Mouse (Mus musculus): ENCODE measurements around the gene Exoc3l2. TPM values are rescaled to one million over a fixed set of nuclear protein-coding genes. Genes with fewer than 3 reads are reported as not detected.
A peak's percentile ranks its signal among the peaks of the same experiment; 100 is the strongest.
"Not testable (repeated sequence)": the region's sequence is repeated elsewhere in the genome, so short reads cannot be mapped to it uniquely, and the experiment has no call there.

The Exoc3l2 gene
- total RNA-seq, 1 experiment from 2014 or later = 2.2 TPM

DNA sequence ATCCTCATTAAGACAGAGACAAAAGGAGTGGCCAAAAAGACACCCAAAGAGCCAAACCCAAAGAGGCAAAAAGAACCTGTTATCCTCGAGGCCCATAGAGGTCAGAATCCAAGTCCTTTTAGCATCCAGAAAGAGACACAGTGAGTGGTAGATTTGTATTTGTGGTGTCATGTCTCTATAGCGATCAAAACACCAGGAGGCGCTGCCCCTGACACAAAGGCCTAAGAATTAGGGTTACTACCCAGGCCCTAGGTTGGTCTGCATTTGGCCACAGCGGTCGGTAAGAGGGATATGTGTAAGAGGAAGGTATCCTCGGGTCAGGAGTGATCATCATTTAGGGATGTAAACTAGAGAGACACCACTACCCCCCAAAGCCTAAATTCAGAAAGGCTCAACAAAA is 43.2 kb downstream of the Exoc3l2 start:
- ATAC-seq (replicated peaks in 1 of 2; ENCODE audit: insufficient read depth in 1 of 2, low FRiP score in 2 of 2, low TSS enrichment in 1 of 2, low read depth in 1 of 2, poor library complexity in 2 of 2, severe bottlenecking in 2 of 2) = no peak

DNA sequence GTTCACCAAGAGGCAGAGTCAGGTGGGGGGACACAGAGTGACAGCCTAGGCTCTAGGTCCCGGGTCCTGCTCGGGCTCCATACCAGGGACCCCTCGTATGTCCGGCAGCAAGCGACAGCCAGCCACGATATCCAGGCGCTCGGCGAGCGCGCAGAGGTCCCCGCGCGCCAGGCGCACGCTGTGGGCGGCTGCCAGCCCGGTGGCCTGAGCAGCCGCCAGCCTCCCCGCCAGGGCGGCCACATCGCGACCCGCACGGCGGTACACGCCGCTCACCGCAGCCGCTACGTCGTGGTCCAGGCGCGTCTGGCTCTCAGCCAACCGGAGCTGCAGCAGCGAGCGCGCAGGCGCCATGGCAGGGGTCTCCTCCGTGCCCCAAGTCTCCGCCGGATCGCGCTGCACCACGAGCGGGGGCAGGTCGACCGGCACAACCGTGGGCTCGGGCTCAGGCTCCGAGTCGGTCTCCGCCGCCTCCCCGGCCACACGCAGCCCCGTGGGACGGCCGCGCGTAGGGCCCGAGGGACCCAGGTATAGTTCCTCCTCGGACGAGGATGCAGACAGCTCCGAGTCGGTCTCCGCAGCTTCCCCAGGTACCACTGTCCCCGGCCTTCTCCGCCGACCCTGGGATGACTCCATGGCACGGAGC is 44.0 kb downstream of the Exoc3l2 start:
- no peak for ATAC-seq (replicated peaks in 1 of 2; ENCODE audit: insufficient read depth in 1 of 2, low FRiP score in 2 of 2, low TSS enrichment in 1 of 2, low read depth in 1 of 2, poor library complexity in 2 of 2, severe bottlenecking in 2 of 2)

DNA sequence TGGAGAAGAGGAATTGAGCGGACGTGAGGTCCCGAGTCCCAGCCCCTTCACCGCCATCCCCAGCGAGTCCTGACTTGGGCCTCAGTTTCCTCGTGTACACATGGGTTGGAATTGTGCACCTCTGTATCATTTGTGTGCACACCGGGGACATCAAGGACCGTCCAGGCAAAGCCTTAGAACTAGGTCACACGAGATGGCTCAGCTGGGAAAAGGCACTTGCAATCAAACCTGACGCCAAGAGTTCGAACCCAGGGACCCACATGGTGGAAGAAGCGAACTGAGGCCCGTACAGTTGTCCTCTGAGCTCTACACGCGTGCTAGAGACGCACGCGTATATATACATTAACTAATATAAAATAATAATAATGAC is 44.5 kb downstream of the Exoc3l2 start:
- no peak for ATAC-seq (replicated peaks in 1 of 2; ENCODE audit: insufficient read depth in 1 of 2, low FRiP score in 2 of 2, low TSS enrichment in 1 of 2, low read depth in 1 of 2, poor library complexity in 2 of 2, severe bottlenecking in 2 of 2)

DNA sequence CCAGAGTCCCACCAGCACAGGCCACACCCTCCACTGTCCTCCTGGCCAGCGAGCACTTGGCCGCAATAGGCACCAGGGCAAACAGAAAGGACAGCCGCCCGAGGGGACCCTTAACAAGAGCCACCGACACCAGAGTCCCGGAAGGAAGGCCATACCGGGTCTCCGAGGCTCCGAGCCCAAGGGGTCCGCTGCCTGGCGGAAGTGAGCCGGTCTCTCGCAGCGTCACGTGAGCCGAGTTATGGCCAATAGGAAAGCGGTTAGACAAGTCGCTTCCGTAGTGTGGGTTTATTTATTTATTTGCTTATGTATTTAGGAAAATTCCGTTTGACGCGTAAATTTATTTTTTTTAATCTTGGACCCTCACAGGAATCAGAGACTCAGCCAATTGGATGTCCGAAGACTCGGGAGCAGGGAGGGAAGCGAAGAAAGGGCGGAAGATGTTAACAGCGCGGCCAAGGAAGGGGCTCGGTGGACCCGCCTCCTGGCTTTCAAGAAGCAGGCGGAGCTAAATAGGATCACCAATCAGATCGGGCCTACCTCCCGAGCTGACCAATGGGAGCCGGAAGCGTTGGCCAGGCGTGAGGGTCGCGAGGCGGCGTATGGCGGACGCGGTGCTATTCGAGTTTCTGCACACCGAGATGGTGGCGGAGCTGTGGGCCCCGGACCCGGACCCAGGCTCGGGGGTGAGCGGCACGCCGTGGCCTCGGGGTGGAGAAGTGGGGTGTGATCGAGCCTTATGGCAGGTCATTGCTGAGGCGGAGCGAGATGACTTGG is 45.2 kb downstream of the Exoc3l2 start, which contains the start of the genes Bloc1s3 and Trappc6a:
Bloc1s3 (minus strand) TSS at position 218 of the 774 bp plus-strand sequence.
Trappc6a (plus strand) TSS at position 246 of the 774 bp plus-strand sequence.
- ATAC-seq (replicated peaks in 1 of 2; ENCODE audit: insufficient read depth in 1 of 2, low FRiP score in 2 of 2, low TSS enrichment in 1 of 2, low read depth in 1 of 2, poor library complexity in 2 of 2, severe bottlenecking in 2 of 2) = peak; percentile 96

DNA sequence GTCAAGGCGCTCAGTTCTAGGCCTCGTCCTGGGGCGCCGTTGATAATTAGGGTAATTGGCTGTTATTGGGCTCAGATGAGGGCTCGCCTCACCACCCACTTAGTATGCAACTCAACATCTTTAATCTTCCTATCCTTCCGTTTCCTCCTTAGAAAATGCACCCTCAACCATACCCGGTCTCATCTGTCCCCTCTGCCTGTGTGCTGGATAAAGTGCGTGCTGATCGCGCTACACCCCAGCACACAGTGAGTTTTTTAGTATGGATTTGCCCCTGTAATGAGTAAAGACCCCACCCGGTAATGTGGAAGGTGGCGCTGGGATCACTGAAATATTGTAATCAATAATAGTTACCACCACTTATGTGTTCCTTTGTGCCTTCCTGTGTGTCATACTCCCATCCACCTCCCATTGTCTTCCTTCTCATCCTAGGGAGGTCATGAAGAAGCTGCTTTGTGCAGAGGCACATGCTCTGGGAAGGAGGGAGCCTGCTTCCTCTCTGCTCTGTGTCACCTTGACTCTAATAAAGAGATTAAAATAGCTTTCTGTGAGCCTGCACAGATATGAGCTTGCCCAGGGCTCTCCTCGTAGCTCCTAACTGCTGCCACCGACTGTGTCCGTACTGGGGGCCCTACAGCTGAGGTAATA is 45.9 kb downstream of the Exoc3l2 start:
- ATAC-seq (replicated peaks in 1 of 2; ENCODE audit: insufficient read depth in 1 of 2, low FRiP score in 2 of 2, low TSS enrichment in 1 of 2, low read depth in 1 of 2, poor library complexity in 2 of 2, severe bottlenecking in 2 of 2) = no peak; a peak in 1 of 4 replicates

DNA sequence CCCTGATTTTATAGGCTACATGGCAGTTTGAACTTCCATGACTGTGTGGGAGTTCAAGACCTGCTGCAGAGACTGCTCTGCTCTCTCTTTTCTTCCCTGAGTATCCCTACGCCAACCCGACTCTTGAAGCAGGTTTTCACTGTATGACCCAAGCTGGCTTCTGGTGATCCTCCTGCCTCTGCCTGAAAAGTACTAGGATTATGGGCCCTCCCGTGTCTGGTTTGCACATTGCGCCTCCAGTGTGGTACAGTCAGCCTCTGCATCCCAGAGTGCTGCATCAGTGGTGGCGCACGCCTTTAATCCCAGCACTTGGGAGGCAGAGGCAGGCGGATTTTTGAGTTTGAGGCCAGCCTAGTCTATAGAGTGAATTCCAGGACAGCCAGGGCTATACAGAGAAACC is 46.7 kb downstream of the Exoc3l2 start:
- no peak for ATAC-seq (replicated peaks in 1 of 2; ENCODE audit: insufficient read depth in 1 of 2, low FRiP score in 2 of 2, low TSS enrichment in 1 of 2, low read depth in 1 of 2, poor library complexity in 2 of 2, severe bottlenecking in 2 of 2)

DNA sequence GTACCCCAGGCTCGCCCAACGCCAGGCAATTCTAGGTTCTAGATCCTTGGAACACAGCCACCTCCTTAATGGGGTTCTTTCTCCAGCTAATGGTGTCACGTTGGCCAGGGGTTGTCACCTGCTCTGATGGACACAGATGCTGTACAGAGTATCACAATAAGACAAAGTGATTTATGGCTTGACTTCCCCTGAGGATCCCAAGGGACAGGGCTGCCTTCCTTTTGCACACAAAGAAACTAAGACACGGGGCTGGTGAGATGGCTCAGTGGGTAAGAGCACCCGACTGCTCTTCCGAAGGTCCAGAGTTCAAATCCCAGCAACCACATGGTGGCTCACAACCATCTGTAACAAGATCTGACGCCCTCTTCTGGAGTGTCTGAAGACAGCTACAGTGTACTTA is 48.8 kb downstream of the Exoc3l2 start:
- ATAC-seq (replicated peaks in 1 of 2; ENCODE audit: insufficient read depth in 1 of 2, low FRiP score in 2 of 2, low TSS enrichment in 1 of 2, low read depth in 1 of 2, poor library complexity in 2 of 2, severe bottlenecking in 2 of 2) = not testable (repeated sequence)

DNA sequence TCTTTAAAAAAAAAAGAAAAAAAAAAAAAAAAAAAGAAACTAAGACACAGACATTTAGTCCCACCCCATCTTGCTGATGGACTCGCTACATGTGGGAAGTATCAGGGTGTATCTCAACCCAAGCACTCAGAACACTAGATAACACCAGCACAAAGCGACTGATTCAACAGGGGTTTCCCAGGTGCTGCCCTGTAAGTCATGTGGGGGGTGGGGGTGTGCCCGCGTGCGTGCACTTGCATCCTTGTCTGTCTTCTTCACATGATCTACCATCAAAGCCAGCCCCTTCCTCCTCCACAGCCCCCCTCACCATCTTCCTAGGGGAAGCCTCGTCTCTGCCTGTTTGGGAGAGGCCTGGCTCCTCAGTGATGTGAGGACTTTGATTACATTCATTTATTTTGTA is 49.2 kb downstream of the Exoc3l2 start:
- no peak for ATAC-seq (replicated peaks in 1 of 2; ENCODE audit: insufficient read depth in 1 of 2, low FRiP score in 2 of 2, low TSS enrichment in 1 of 2, low read depth in 1 of 2, poor library complexity in 2 of 2, severe bottlenecking in 2 of 2)

DNA sequence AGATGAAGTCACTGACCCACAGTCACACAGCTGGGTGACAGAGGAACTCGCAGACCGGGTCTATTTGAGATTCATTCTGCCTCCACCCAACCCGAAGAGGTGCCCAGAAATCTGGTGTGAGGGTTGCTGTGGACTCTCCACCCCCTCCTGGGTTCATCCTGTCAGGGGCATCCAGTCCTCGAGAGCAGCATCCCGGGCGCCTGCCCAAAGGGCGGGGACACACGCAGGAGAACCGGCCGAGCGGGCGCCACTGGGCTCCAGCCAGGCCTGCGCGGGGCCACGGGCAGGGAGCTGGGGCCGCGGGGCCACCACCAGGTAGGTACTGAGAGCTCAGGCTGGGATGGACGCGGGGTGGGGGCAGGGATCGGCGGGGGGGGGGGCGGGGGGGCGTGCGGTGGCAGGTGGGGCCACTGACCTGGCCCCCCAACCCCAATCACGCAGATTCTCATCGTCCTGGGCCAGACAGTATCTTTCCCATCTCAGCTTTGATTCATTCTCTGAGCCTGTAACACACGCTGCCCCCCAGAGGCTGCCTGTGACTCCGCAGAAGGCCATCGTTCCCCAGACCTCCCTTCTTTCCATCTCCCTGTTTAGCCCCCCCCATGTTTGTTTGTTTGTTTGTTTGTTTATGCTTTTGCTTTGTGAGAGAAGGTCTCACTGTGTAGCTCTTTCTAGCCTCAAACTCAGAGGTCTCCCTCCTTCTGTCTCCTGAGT is 54.7 kb downstream of the Exoc3l2 start, which contains the start of gene Nkpd1:
Nkpd1 (plus strand) TSS at position 187 of the 714 bp plus-strand sequence.
- no peak for ATAC-seq (replicated peaks in 1 of 2; ENCODE audit: insufficient read depth in 1 of 2, low FRiP score in 2 of 2, low TSS enrichment in 1 of 2, low read depth in 1 of 2, poor library complexity in 2 of 2, severe bottlenecking in 2 of 2)

DNA sequence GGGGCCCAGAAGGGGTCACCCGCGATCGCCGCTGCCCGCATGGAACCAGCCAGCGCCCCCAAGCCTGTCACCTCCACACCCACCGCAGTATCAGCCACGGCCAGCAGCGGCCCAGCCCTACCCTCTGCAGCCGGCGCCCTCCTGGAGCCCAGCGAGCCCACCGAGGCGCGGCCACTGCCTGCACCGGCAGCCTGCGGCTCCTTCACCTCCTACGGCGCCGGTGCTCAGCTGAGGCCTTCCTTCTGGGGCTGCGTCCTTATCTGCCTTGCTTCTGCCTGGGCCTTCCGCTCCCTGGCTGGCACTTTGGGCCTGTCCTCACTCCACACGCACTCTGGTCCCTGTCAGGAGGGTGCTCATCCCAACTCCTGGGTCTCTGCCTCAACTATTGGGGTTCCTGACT is 56.9 kb downstream of the Exoc3l2 start:
- ATAC-seq (replicated peaks in 1 of 2; ENCODE audit: insufficient read depth in 1 of 2, low FRiP score in 2 of 2, low TSS enrichment in 1 of 2, low read depth in 1 of 2, poor library complexity in 2 of 2, severe bottlenecking in 2 of 2) = no peak

DNA sequence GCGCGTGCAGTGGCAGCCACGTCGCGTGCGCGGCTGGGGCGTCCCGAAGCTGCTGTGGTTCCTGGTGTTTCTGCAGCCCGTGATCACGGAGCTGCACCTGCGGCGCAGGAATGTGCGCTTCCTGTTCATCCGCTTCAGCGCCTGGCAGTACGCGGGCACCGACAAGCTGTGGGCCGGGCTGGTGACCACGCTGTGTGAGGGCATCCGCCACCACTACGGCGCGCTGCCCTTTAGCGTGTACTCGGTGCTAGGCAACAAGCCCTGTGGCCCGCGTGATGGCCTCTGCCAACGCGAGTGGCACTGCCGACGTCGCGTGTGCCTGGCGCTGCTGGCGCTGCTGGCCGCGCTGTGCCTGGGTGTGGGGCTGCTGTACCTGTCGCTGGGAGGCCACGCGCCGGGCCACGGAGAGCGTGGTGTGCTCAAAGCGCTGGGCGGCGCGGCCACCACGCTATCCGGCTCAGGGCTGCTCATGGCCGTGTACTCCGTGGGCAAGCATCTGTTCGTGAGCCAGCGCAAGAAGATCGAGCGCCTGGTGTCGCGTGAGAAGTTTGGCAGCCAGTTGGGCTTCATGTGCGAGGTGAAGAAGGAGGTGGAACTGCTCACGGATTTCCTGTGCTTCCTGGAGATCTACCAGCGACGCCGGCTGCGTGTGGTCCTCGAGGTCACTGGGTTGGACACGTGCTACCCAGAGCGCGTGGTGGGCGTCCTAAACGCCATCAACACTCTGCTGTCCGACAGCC is 60.1 kb downstream of the Exoc3l2 start:
- ATAC-seq (replicated peaks in 1 of 2; ENCODE audit: insufficient read depth in 1 of 2, low FRiP score in 2 of 2, low TSS enrichment in 1 of 2, low read depth in 1 of 2, poor library complexity in 2 of 2, severe bottlenecking in 2 of 2) = peak; percentile 19 to 35

DNA sequence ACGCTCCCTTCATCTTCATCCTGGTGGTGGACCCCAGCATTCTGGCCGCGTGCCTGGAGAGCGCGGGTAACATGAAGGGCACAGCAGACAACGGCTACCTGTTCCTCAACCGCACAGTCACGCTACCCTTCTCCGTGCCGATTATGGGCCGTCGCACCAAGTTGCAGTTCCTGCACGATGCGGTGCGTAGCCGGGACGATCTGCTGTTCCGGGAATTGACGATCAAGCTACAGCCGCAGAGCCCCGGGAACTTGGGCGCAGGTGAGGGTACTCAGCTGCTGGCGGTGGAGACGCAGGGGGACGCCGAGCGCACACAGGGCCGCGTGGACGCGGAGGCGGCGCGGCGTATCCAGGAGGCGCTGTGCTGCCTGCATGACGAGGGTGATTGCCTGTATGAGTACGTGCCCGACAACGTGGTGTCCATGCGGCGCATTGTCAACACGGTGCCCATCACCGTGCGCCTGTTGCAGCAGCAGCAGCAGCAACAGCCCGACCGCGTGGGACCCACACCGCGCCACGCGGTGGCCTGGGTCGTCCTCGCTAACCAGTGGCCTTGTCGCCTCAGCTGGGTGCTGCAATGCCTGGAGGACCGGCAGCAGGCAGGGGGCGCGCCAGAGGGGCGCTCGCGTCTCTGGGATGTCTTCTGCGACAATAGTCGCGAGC is 60.8 kb downstream of the Exoc3l2 start:
- ATAC-seq (replicated peaks in 1 of 2; ENCODE audit: insufficient read depth in 1 of 2, low FRiP score in 2 of 2, low TSS enrichment in 1 of 2, low read depth in 1 of 2, poor library complexity in 2 of 2, severe bottlenecking in 2 of 2) = peak; percentile 22 to 43; a peak in 2 of 4 replicates

DNA sequence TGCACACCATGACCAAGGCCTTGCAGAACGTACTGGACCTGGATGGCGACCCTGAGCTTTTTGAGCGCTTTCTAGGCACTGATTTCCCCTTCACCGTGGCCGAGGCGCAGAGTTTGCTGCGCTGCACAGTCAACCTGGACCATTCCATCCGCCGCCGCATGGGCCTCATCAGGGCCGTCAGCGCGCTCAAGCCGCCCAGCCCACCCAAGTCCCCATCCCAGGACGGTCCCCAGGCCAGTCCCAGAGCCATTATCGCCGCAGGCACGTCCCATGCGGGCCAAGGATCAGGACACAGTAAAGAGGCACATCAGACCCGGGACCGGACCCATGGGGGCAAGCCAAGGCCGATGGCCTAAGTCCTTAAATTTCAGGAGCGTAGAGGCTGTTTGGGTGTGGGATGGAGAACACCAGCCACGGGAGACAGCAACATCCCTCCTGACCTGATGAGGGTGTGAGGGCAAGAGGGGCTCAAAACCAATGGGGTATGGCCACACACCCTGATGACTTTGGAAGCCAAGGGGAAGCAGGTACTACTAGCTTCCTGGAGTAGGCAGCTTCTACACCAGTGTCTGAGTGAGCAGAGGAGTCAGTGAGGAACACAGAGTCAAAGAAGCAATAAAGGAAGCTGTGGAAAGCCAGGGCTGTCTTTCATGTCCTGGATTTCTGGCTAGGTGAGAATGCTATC is 61.4 kb downstream of the Exoc3l2 start:
- ATAC-seq (replicated peaks in 1 of 2; ENCODE audit: insufficient read depth in 1 of 2, low FRiP score in 2 of 2, low TSS enrichment in 1 of 2, low read depth in 1 of 2, poor library complexity in 2 of 2, severe bottlenecking in 2 of 2) = no peak

DNA sequence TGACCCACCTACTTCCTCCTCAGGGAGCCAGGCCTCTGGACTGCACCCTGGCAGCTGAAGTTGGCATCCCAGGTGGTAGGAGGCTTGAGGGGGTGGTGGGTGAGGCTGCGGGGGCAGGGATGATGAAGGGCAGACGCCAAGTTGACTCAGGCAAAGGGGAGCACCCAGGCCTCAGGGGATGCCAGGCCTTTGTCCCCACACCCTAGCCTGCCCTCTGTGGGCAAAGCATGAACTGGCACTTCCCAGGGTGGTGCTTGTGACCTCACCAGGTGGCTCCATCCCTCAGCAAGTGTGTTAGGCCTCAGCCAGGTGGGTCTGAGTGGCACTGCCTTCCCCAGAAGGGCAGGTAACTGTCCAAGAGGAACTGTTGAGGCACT is 62.0 kb downstream of the Exoc3l2 start:
- no peak for ATAC-seq (replicated peaks in 1 of 2; ENCODE audit: insufficient read depth in 1 of 2, low FRiP score in 2 of 2, low TSS enrichment in 1 of 2, low read depth in 1 of 2, poor library complexity in 2 of 2, severe bottlenecking in 2 of 2)

DNA sequence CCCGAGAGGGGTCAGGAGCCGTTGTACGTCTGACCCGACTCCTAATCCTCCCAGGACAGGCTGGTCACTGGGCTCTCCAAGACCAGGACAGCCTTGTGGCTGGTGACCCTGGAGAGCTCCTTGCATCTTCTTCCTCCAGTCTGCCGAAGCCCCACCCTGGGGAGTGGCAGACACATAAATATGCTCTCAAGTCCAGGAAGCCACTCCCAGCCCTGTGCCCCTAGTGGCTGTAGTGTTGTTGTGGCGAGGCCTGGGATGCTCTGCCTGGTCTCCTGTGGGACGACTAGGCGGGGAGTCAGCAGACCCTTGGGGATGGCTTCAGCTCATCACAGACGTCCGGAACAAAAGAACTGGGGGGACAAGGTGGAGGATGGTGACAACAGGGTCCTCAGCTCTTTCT is 67.9 kb downstream of the Exoc3l2 start:
- 0 out of 4 replicates have a peak, but pooled peaks of 1 of the 2 experiments have one; percentile 23 for ATAC-seq (replicated peaks in 1 of 2; ENCODE audit: insufficient read depth in 1 of 2, low FRiP score in 2 of 2, low TSS enrichment in 1 of 2, low read depth in 1 of 2, poor library complexity in 2 of 2, severe bottlenecking in 2 of 2)

DNA sequence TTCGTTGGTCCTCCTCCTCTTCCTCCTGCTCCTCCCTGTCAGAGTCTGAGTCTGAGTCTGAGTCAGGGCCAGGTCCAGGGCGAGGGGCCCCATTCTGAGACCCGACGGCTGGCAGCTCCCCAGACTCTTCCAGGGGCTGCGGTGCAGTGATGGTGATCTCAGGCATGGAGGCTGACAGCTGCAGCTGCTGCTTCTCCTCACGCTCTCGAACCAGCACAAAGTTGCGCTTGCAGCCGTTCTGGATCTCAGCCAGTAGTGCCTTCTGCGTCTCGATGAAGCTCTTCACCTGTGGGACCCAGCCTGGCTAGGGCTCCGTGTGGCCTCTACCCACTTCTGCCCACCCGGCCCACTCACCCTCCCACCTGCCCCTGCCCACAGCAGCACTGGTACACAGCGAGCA is 69.1 kb downstream of the Exoc3l2 start:
- ATAC-seq (replicated peaks in 1 of 2; ENCODE audit: insufficient read depth in 1 of 2, low FRiP score in 2 of 2, low TSS enrichment in 1 of 2, low read depth in 1 of 2, poor library complexity in 2 of 2, severe bottlenecking in 2 of 2) = no peak

All from hematopoietic stem cell, adult 5-6 weeks (primary cell).